Mouse (Mus musculus) natural killer cell, adult 2 months (primary cell): ENCODE results near the gene Dnase1.
A peak's percentile ranks its signal among the peaks of the same experiment; 100 is the strongest.
"Not testable (repeated sequence)": the region's sequence is repeated elsewhere in the genome, so short reads cannot be mapped to it uniquely, and the experiment has no call there.

Experiments
- DNase-seq, 2 experiments: peaks; one replicate each; pipeline ENCODE4 v3.0.0; 2022; ENCODE audit warnings: low spot score in 2 of 2

The Dnase1 gene

DNA sequence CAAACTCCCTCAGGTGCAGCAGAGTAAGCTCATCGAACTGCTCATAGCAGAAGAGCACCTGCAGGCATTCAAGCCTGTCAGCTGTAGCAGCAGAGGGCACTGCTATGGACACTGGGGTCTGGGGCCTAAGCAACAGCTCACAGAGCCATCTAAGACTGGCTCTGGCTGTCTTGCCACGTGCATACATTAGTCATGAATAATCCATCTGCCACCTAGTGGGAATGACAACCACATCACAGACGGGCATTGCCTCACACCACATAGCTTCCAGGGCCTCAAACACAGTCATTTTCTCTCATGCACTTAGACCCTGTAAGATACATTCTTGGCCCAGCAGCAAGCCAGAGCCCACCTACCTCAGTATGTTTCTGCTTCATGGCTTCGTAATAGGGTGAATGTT, 8.8 kb downstream of the Dnase1 start:
- no peak for DNase-seq

DNA sequence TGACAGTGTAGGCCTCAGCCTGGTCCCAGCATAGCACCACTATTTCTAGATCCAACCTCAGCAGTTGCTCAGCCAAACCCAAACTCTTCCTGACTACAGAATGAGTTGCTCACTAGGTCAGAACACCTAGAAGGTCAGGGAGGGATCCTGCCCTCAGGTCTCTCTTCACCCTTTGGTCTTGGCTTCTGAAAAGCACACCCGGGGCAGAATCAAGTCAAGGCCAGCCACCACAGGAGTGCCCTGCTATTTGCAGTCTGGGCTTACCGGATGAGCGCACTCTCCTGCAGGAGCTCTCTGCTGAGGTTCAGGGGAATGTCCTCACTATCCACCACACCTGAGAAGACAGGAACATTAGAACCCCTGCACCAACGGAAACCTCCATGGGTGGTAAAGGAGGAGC, 15.9 kb downstream of the Dnase1 start:
- no peak for DNase-seq

DNA sequence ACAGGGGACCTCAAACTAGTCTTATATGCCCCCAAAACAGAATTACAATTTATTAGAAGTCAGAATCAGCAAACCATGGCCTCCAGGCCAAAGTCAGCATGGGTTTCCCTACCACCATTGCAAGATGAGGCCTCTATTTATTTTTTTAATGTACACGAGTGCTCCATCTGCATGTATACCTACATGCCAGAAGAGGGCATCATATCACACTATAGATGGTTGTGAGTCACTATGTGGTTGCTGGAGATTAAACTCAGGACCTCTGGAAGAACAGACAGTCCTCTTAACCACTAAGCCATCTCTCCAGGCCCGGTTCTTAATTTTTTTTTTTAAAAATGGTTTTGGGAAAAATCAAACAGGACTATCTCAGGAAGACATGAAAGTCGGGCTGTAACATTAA, 17.1 kb downstream of the Dnase1 start:
- no peak for DNase-seq

DNA sequence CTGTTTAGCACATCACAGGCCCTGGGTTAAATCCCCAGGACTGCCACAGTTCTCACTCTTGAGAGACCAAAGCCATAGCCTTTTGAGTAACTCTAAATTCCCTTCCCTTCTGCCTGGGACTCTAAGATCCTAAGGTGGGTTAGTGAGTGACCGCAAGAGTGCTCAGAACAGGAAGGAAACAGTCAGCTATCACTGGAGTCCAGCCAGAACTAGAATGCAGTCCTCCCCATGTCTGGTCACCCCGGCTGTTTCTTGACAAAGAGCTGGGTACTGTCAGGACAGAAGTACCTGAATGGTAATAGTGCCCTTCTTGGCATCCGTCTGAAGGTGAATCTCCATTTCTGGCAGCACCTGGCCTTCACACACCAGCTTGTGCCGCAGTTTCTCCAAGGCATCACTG, 28.2 kb downstream of the Dnase1 start:
- DNase-seq = no peak

DNA sequence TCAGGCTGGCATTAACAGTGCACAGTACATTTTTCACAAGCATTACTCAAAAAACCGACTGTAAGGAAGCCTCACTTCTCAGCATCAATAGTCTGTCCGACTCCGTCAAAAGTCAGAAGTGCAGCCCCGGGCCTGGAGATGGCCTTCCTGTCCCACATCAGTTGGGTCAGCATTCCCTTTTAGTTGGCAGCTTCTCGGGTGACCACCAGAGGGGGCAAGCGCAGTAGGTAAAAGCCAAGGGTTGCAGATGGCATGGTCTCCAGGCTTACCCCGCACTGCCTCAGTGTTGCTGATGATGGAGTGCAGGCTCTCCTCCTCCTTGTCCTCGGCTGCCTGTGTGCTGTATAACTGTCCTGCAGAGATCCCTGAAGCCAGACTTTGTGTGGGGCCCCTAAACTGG, 31.8 kb downstream of the Dnase1 start:
- DNase-seq = peak; percentile 35 to 62

- no peak for DNase-seq
These were observed 37.6 kb downstream of the Dnase1 start for GRCm38 (mm10) chr16:4074297-4074696.

DNA sequence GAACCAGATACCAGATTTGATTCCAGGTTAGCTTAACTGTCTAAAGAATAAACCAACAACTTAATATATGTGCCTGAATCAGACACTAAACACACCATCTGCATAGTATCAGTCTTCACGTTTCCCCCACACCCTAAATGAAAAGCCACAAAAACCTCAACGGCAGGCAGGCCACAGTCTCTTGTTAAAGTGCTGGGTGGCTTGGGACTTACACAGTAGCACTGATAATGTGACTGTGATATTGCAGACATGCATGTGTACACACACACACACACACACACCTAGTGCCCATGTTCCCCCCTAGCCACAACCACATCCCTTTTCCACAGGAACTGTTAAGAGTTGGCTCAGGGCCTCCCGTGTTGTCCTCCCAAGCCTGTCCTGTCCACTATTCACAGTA, 38.1 kb downstream of the Dnase1 start:
- peak in 1 of 2 experiments; percentile 3 for DNase-seq

DNA sequence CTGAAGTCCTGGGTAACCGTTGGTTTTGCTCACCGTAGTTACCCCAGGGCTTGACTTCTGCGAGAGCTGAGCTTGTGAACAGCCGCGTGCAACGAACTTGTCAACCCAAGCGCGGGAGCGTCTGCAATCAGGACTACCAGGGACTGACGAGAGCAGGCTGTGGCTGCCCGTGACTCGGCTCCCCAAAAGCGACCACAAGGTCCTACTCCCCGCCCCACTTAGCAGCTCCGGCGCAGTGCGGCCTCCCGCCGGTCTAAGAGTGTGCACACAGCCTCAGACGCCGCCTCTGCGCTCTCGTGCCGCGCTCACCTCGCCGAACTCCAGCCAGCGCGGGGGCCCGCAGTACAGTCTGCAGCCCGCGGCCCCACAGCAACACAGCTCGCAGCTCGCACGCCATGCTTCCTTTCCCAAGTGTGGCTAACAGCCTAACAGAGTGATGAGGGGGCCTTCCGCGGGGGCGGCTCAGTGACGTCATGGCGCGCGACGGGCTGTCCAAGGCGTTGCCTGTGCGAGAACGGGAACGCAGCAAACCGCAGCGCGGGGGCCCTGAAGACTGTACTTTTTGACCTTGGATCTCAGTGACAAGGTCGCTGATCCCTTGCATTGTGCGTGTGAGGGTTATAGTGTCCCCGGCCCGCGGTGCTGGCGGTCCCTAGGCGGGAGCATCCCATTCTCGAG, 40.8 kb downstream of the Dnase1 start, which contains the start of gene Trap1:
Gene Trap1, minus strand, starts transcription at position 444 of the 678 bp plus-strand sequence.
- DNase-seq = peak; percentile 92 to 93

DNA sequence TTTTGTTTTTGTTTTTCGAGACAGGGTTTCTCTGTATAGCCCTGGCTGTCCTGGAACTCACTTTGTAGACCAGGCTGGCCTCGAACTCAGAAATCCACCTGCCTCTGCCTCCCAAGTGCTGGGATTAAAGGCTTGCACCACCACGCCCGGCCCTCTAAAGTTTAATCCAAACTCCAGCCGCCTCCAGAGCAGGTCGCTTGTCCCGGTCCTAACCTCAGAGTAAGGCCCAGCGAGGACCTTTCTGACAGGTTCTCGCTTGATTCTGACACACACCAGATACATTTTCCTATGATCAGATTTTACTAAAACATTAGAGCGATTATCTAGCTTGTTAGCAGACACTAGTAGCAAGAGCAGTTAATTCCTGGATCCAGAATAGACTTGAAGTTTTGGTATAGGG, 41.6 kb downstream of the Dnase1 start:
- DNase-seq = not testable (repeated sequence)

DNA sequence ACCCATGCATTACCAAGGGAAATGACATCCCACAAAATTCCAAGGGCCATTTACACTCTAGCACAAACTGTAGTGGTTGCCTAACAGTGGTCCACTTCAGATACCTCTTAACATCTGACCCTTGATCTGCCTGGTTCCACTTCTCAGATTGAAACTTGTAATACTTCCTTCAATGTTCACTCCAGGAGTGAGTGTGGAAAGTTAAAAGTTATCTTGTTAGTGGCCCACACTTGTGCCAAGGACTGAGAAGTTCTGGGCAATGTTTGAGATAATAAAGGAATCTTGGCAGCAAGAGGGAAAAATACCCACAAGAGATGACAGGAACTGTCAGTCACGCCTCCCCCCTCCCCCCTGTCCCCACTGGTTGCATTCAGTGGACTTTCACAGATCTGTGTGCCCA, 42.9 kb downstream of the Dnase1 start:
- no peak for DNase-seq

- DNase-seq = not testable (repeated sequence)
These were observed 43.7 kb downstream of the Dnase1 start for GRCm38 (mm10) chr16:4080419-4080818.

DNA sequence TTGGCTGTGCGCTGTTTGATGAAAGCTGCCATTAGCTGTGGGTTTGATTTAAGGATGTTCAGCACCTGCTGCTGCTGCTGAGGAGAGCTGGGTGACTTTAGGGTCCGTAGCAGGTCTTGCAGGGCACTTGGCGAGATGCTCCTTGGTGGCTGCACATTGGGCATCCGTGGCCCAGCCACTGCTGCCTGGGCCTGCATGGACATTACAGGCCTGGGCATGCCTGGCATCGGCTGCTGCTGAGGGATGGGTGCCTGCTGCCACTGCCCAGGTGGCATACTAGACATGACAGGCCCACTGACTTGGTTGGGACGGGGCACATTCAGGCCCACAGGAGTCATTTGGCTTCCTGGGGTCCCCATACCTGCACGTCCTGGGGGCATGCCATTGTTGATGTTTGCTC, 48.3 kb downstream of the Dnase1 start:
- DNase-seq = no peak

GRCm38 (mm10) chr16:4085851-4086387, 49.2 kb downstream of the Dnase1 start:
- DNase-seq = no peak

DNA sequence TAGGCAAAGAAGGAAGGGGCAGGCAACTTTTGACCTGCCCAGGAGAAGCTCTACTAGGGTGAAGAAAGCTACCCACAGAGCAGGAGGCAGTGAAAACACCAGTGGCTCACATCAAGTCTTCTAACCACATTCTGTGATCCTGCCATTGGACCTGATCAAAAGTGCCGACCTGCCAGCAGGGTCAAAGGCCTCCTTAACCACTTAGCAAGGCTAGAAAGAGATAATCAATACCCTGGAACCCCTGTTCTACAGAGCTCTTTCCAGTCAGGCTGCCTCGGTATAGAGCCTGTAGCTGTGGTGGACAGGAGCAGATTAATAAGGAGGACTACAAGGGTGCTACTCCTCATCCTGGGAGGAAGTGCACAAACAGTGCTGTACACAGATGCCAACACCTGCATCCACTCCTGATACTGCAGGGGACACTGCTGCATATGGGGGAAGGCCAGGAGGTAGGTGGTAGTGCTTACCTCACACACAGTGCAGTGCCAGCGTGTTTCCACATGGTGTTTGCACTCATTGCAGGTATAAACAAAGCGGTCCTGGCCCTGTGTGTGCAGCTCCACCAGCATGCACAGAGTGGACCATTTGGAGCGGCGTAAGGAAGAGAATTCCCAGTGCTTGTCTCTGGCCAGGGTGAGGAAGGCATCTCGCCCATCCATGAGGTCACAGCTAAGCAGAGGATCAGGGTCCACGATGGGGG, 50.6 kb downstream of the Dnase1 start:
- DNase-seq = no peak
